Mouse (Mus musculus): ENCODE measurements around the gene Tatdn3.
"Not testable (repeated sequence)": the region's sequence is repeated elsewhere in the genome, so short reads cannot be mapped to it uniquely, and the experiment has no call there.

The Tatdn3 gene

GRCm38 (mm10) chr1:191030182-191030581 is 32.5 kb downstream of the Tatdn3 start:
- DNase-seq, result no peak

GRCm38 (mm10) chr1:191026021-191026713 is 36.6 kb downstream of the Tatdn3 start, which contains the start of gene Flvcr1:
TSS of gene Flvcr1 (minus strand) at chr1:191026158.
- peak; percentile 100 for DNase-seq

- no peak for DNase-seq
Measured at GRCm38 (mm10) chr1:191025016-191026012, 37.4 kb downstream of the Tatdn3 start.

- not testable (repeated sequence) for DNase-seq
Measured at GRCm38 (mm10) chr1:191023806-191024205, 38.9 kb downstream of the Tatdn3 start.

GRCm38 (mm10) chr1:191023140-191023539 is 39.6 kb downstream of the Tatdn3 start:
- DNase-seq, result no peak

- no peak for DNase-seq
Measured at GRCm38 (mm10) chr1:191021016-191021415, 41.7 kb downstream of the Tatdn3 start.

- DNase-seq, result no peak
Measured at GRCm38 (mm10) chr1:191020217-191020924, 42.4 kb downstream of the Tatdn3 start.

- DNase-seq, result no peak
Measured at GRCm38 (mm10) chr1:191019803-191020202, 42.9 kb downstream of the Tatdn3 start.

GRCm38 (mm10) chr1:191014271-191014670 is 48.5 kb downstream of the Tatdn3 start:
- no peak for DNase-seq

- no peak for DNase-seq
Measured at GRCm38 (mm10) chr1:191008707-191009106, 54.0 kb downstream of the Tatdn3 start.

- peak; percentile 44 for DNase-seq
Measured at GRCm38 (mm10) chr1:191002201-191002600, 60.5 kb downstream of the Tatdn3 start.

GRCm38 (mm10) chr1:191000686-191001085 is 62.0 kb downstream of the Tatdn3 start:
- no peak for DNase-seq

- DNase-seq, result no peak
Measured at GRCm38 (mm10) chr1:190998027-190998426, 64.7 kb downstream of the Tatdn3 start.

- no peak for DNase-seq
Measured at GRCm38 (mm10) chr1:190996346-190996877, 66.3 kb downstream of the Tatdn3 start.

All from embryo, embryonic 11 days (tissue).